ENCODE assay signal across 13 mouse cellular contexts in the genomic region with DNA sequence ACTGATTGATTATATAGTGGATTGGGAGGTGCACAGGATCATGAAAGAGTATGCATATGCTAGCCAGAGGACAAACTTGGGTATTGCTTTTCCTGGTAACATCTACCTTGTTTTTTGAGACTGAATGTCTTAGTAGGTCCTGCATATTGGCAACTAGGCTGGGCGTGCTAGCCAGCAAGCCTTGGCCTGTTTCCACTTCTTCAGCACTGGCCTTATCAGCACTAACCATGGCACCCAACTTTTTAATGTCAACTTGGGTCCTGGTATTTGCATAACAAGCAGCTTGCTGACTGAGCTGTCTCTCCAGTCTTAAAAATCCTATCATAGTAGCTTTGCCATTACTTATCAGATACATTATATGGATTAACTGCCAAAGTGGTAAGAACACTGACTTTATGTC.
"Had no signal": no experiment of that assay in that cellular context is flagged by ENCODE, and none has a peak within 500 bp of the region (broad histone marks: within the 10 kb centered on the region; RNA-seq: fewer than 3 reads in every experiment).

No protein-coding gene starts in this region.

- DNase-seq: kidney, postnatal 36 days; layer of hippocampus, adult 9-11 months; layer of hippocampus, postnatal 36 days; lung, adult 18-20 months; lung, postnatal 36 days; right cerebral cortex, postnatal 14 days; thymus, adult 2 months; thymus, postnatal 25 days had no signal

- H3K9ac ChIP-seq: limb, embryonic 15.5 days; liver, embryonic 14.5 days; midbrain, embryonic 13.5 days; stomach, embryonic 15.5 days had no signal

- H3K27me3 ChIP-seq: limb, embryonic 15.5 days; midbrain, embryonic 13.5 days; stomach, embryonic 15.5 days had no signal

- ATAC-seq: lung, postnatal 0 days; midbrain, embryonic 13.5 days had no signal

- H3K9me3 ChIP-seq: limb, embryonic 15.5 days; stomach, embryonic 15.5 days had no signal

- H3K27ac ChIP-seq: limb, embryonic 15.5 days; liver, embryonic 14.5 days; midbrain, embryonic 13.5 days; stomach, embryonic 15.5 days had no signal

- H3K4me1 ChIP-seq: limb, embryonic 15.5 days; midbrain, embryonic 13.5 days; stomach, embryonic 15.5 days had no signal

- H3K36me3 ChIP-seq: limb, embryonic 15.5 days; midbrain, embryonic 13.5 days; stomach, embryonic 15.5 days had no signal

- H3K4me3 ChIP-seq: limb, embryonic 15.5 days; midbrain, embryonic 13.5 days; stomach, embryonic 15.5 days had no signal

- H3K4me2 ChIP-seq: limb, embryonic 15.5 days; midbrain, embryonic 13.5 days; stomach, embryonic 15.5 days had no signal
